Mouse (Mus musculus) cerebellum, postnatal 4 days (tissue): ENCODE measurements around the gene Scamp2.

Experiments used
- DNase-seq, 2 experiments: peaks; one replicate each; pipeline ENCODE4 v3.0.0; 2022; ENCODE audit warnings: low spot score in 2 of 2, mixed read lengths in 1 of 2

Gene Scamp2

DNA sequence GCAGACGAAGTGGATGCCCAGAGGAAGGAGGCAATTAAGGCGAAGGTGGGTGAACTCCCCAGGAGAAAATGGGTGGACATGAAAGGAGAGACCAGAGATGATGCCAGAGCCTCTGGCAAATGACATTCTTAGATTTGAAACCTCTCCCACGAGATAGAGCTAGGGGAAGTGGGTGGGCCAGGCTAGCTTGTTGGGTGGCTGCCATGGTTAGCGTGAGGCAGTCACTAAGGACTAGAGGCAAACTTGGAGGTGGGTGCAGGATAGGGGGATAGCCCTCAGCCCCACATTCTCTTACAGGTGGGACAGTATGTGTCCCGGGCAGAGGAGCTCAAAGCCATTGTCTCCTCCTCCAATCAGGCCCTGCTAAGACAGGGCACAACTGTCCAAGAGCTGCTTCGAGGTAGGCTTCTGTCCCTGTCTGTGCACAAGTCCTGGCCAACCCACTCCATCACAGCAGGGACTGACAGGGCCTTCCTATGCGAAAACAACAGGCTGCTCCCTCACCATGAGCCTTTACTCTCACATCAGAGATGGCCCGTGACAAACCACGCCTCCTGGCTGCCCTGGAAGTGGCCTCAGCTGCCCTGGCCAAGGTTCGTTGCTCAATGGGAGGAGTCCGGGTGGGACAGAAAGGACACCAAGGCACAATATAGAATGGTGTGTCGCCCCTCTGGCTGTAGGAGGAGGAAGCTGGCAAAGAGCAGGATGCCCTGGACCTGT, 32.9 kb downstream of the Scamp2 start:
- no peak for DNase-seq

DNA sequence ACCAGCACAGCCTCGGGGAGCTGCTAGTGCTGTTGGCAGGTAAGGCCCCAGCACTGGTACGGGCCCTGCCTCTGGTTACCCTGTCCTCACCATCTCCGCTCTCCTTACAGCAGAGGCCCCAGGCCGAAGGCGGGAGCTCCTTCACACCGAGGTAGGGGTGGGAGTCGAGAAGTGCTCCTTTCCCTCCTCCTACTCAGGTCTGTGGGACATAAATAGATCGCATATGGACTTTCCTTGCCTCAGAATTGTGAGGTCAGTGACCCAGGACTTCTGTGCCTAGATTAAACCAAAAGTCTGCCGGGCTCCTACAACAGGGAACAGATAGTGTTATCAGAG, 33.4 kb downstream of the Scamp2 start:
- DNase-seq: no peak

GRCm38 (mm10) chr9:57597265-57597664, 36.5 kb downstream of the Scamp2 start:
- DNase-seq: no peak

GRCm38 (mm10) chr9:57597929-57598382, 37.2 kb downstream of the Scamp2 start:
- DNase-seq: no peak

DNA sequence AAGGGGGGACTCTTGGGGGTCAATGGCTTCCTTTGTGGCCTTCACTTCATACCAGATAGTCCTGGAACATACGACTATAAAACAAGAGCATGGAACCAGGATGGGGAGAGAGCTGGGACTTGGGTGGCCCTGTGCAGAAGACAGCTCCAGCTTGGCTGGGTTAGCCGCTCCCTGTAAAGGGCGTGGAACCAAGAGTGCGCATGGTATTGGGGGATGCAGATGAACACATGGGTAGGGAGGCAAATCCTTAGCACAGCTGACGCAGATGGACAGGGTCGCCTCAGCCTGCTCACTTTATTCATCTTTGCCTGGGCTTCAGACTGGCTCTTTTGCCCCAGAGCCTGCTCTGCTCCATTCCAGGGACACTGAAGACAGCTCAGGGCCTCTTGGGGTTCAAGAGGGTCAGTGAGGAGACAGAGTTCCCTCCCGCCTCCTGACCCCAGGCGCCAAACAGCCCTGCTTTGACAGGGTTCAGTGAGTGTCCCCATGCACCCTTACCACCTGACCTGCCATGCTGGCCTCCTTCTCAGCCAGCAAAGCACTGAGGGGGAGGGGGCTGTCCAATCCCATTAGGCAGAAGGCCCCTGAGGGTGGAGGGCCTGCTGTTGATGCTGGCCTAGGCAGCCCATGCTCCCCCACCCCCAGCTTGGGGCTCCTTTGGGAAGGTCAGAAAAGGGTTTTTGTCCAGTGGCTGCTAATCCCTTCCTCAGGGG, 38.3 kb downstream of the Scamp2 start:
- no peak for DNase-seq

DNA sequence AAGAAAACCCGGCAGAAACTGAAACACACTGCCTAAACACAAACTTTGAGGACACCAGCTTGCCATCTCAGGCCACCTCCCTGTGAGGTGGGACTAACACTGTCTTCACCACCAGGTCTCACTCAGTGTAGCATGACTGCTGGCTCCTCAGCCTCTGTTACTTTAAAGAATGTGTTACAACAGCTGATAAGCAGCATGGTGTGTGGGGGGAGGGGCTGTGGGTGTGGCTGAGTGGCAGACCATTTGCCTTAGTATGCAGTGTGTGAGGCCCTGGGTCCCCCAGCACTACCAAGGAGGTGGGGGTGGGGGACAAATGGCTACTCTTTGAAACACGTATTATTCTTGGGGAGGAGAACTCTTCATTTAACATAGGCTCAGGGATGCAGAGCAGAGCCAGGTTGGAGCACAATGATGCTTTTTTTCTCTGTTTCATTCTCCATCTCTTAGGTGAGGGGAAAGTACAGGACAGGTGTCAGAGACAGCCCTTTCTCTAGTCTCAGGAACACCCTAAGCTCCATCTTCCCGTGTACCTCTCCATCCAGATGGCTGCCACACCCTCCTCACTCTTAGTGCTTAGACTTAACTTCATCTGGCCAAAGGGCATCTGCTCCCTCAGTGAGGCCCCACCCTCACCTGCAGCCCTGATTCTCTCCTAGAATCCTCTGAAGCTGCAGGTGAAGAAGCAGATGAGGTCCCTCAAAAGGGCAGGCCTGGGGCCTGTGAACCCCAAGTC, 40.0 kb downstream of the Scamp2 start:
- no peak for DNase-seq

- peak in 1 of 2 experiments; percentile 73 for DNase-seq
Measured at GRCm38 (mm10) chr9:57601353-57601706, 40.6 kb downstream of the Scamp2 start.

- no peak for DNase-seq
Measured at GRCm38 (mm10) chr9:57602098-57602497, 41.4 kb downstream of the Scamp2 start.

DNA sequence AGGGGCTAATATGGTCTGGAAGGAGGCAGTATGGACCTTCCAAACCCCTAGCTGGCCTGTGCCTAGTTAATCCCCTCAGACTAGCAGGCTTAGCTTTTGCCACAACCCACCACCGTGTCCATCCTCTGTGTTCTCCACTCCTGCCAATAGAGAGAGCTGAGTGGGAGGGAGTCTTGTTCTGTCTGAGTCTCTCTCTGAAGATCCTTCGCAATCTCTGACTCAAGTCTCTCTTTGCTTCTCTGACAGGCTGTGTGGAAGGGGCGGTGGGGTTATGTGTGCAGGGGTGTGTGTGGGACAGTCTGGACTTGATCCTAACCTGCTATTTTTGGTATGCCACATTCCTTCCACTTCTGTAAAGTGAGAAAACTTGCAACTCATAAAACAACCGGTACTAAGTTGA, 44.1 kb downstream of the Scamp2 start:
- no peak for DNase-seq

GRCm38 (mm10) chr9:57605503-57605902, 44.8 kb downstream of the Scamp2 start:
- DNase-seq: no peak

- DNase-seq: no peak
Measured at GRCm38 (mm10) chr9:57606139-57606851, 45.6 kb downstream of the Scamp2 start, which contains the start of gene Cplx3. Gene Cplx3, minus strand, starts transcription at chr9:57606281.

DNA sequence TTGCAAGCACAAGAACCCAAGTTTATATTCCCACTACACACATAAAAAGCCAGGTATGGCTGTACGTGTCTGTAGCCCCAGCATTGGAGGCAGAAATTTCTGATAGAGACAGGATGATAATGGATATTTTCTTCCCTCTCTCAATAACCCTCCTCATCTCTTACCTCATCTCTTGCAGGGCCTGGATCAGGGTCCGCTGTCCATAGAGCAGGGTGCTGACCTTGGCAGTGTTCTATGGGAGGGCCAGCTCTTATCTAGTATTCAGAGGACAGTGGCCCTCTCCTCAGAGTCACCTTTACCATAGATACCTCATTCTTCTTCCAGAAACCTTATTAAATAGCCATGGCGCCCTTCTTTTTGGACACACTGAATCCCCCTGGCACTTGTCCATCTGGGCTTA, 49.1 kb downstream of the Scamp2 start:
- DNase-seq: no peak

DNA sequence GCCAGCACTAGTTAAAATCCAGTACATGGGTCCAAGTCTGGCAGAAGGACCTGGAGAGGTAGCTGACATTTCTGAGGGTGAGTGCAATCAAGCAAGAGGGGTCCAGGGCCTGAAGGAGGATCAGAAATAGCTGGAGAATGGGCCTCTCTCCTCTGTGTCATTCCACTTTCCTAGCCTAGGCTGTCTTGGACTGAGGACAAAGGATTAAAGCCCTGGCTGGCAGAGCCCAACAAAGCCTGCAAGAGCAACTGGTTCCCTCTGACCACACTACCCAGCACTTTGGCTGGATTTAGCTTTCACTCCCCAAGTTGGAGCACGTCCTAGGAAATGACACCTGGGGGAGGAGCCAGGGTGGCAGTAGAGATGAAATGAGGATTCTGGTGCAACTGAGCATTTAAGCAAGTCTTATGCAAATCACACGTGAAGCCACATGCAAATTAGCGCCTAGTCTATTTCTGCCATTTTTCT, 49.6 kb downstream of the Scamp2 start:
- DNase-seq: no peak

DNA sequence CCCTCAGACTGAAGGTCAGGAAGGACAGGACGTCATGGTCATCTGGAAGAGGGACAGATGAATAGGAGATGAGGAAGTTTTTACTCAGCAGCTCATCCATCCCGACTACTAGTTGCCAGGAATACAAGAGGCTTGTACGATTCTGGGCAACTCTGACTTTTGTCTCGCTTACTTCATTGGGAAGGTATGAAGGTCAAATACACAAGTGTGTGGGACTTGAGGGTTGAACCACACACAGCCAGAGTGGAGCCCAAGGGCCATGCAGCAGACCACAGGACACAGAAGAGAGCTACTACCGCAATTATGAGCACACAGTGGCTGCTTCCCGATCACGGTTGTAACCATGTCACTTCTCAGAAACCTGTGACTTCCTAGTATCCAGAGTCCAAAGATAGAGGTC, 51.8 kb downstream of the Scamp2 start:
- DNase-seq: no peak

- no peak for DNase-seq
Measured at GRCm38 (mm10) chr9:57613975-57614374, 53.2 kb downstream of the Scamp2 start.

- DNase-seq: no peak
Measured at GRCm38 (mm10) chr9:57614786-57615185, 54.0 kb downstream of the Scamp2 start.

DNA sequence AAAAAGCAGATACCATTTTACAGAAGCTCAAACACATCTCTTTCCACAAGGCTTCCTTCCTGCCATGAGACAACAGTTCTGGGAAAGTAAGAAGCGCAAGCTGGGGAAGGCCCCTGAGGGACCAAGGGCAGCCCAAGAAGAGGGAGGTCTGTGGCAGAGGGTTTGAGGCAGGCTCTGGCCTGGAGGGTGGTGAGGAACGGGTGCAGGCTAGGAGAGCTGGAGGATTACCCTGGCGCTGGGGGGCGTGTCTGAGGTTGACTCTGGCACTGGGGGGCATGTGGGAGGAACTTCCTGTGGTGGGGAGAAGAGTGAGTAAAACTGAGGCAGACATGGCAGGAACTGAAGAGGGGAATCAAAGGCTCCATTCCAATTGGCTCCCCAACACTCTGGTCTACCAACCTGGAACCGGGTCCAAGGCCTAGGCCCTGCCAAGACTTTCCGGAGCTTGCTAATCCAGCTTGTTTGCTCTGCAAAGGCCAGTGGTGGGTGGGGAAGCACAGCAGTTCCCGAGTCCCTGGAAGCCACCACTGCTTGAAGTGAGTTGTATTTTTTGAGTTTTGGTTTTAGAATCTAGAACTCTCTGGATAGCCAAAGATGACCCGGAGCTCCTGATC, 56.9 kb downstream of the Scamp2 start:
- DNase-seq: no peak

GRCm38 (mm10) chr9:57618854-57619253, 58.1 kb downstream of the Scamp2 start:
- DNase-seq: no peak

DNA sequence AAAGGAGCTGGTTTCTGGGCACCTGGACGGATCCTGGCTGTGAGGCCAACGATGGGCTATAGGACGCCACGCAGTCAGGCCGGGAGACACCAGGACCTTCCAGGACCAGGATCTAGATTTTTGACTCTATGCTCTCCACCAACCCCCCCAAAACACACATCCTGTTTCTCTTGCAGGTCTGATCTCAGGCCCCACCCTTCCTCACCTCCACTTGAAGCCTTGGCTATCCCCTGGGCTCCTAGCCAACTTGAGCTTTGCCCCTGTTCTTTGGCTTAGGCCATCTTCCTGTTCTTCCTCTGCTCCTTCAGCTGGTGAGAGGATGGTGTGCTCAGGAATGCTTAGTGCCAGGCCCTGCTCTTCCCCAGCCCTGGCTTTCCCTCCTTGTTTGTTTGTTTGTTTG, 59.9 kb downstream of the Scamp2 start, which contains the start of gene Lman1l:
Gene Lman1l, minus strand, starts transcription at position 101 of the 400 bp plus-strand sequence.
- no peak for DNase-seq

DNA sequence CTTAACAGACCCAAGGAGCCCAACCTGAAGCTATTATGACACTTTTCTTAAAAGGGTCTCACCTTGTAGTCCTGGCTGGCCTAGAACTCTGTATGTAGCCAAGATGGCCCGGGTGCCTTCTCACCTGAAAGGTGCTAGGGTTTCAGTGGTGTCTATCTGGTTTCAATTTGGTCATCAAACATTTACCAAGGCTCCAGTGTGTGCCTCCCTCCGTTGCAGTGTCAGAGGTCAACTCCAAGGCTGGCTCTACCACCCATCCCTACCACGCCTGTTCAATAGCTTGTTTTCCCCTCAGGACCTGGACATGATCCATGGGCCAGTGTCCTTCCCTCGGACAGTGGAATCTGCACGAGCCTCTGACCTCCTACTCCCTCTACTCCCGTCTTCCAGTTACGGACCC, 63.6 kb downstream of the Scamp2 start:
- no peak for DNase-seq
